8 mouse cellular contexts compared by ENCODE assay signal in genomic region chr6:42350021-42350967, GRCm38 (mm10). TPM values are rescaled to one million over a fixed set of nuclear protein-coding genes. Genes with fewer than 3 reads are reported as not detected.
A peak's percentile ranks its signal among the peaks of the same experiment; 100 is the strongest.
DNase-seq lines count a peak whose midpoint lies in the region; ATAC-seq and TF ChIP-seq lines count a peak whose summit lies in the region.

No protein-coding gene starts in this region.

- ATAC-seq in heart, embryonic 14.5 days (ENCODE audit: insufficient number of reproducible peaks, insufficient read depth, low FRiP score, low read depth) = peak; percentile 22
- ATAC-seq in liver, embryonic 12.5 days = peak; percentile 17; the same call in 1 of the 2 replicates
- ATAC-seq in neural tube, embryonic 15.5 days (ENCODE audit: low FRiP score) = peak; percentile 61

- no peak for TF ChIP-seq EP300 in ES-Bruce4 (IDR thresholded peaks at IDR 0.05; ENCODE audit: insufficient read depth, low read depth, low read length)

- H3K36me3 ChIP-seq in ES-Bruce4 (ENCODE audit: control insufficient read depth, insufficient read depth, low read length, poor library complexity, severe bottlenecking) = no peaks in the 10 kb centered on the region
- H3K36me3 ChIP-seq in heart, embryonic 14.5 days (ENCODE audit: control insufficient read depth, insufficient read depth, low read length) = peaks cover 38% of the 10 kb centered on the region
- H3K36me3 ChIP-seq in liver, embryonic 12.5 days = peaks cover 20% of the 10 kb centered on the region
- peaks cover 10% of the 10 kb centered on the region; the same call in 1 of the 2 replicates for H3K36me3 ChIP-seq in neural tube, embryonic 15.5 days

- DNase-seq in adrenal gland, postnatal 4 days (ENCODE audit: low spot score in 2 of 2) = peak; percentile 68 to 70
- peak; percentile 93 for DNase-seq in kidney, postnatal 10 days
- peak; percentile 76 for DNase-seq in urinary bladder, adult 2 months (ENCODE audit: low spot score)

- no peak for TF ChIP-seq POLR2A in ES-Bruce4 (IDR thresholded peaks at IDR 0.05; ENCODE audit: insufficient read depth, low read length)
- peak; percentile 97 for TF ChIP-seq POLR2A in embryonic fibroblast, embryonic 13.5 days (IDR thresholded peaks at IDR 0.05; ENCODE audit: low read depth, low read length)

- peak overlapping the region; percentile 80 for H3K4me3 ChIP-seq in ES-Bruce4 (ENCODE audit: low read depth, low read length)
- peak overlapping the region; percentile 90 for H3K4me3 ChIP-seq in embryonic fibroblast, embryonic 13.5 days (ENCODE audit: insufficient read depth, low read length)
- peak overlapping the region; percentile 73 to 98 for H3K4me3 ChIP-seq in heart, embryonic 14.5 days (ENCODE audit: control insufficient read depth in 1 of 2, insufficient read depth in 1 of 2, low read depth in 1 of 2, low read length in 2 of 2)
- peak overlapping the region; percentile 74 for H3K4me3 ChIP-seq in liver, embryonic 12.5 days
- peak overlapping the region; percentile 61 for H3K4me3 ChIP-seq in neural tube, embryonic 15.5 days (replicated peaks)

- under 1% methylated on average over 52 of the region's 72 CpGs for WGBS in heart, embryonic 14.5 days
- WGBS in liver, embryonic 12.5 days (ENCODE audit: insufficient replicate concordance) = under 1% methylated on average over 52 of the region's 72 CpGs
- under 1% methylated on average over 72 of the region's 72 CpGs for WGBS in neural tube, embryonic 15.5 days

- H3K4me1 ChIP-seq in ES-Bruce4 (ENCODE audit: control insufficient read depth, insufficient read depth, low read length) = peaks cover 8% of the 10 kb centered on the region
- peaks cover 16% of the 10 kb centered on the region for H3K4me1 ChIP-seq in embryonic fibroblast, embryonic 13.5 days (ENCODE audit: control insufficient read depth, insufficient read depth, low read length)
- H3K4me1 ChIP-seq in heart, embryonic 14.5 days (ENCODE audit: control insufficient read depth in 2 of 2, insufficient read depth in 2 of 2, low read length in 2 of 2) = peaks cover 35 to 51% of the 10 kb centered on the region in 2 experiments
- peaks cover 67% of the 10 kb centered on the region for H3K4me1 ChIP-seq in liver, embryonic 12.5 days
- peaks cover 52% of the 10 kb centered on the region for H3K4me1 ChIP-seq in neural tube, embryonic 15.5 days

- peak overlapping the region; percentile 96 for H3K4me2 ChIP-seq in heart, embryonic 14.5 days (ENCODE audit: low read length)
- H3K4me2 ChIP-seq in liver, embryonic 12.5 days = peak overlapping the region; percentile 95
- H3K4me2 ChIP-seq in neural tube, embryonic 15.5 days = peak overlapping the region; percentile 77

- no peaks in the 10 kb centered on the region for H3K27me3 ChIP-seq in ES-Bruce4 (ENCODE audit: control insufficient read depth, insufficient read depth, low read length, poor library complexity, severe bottlenecking)
- no peaks in the 10 kb centered on the region for H3K27me3 ChIP-seq in heart, embryonic 14.5 days (ENCODE audit: control insufficient read depth, insufficient read depth, low read length)
- no peaks in the 10 kb centered on the region for H3K27me3 ChIP-seq in liver, embryonic 12.5 days (replicated peaks)
- no peaks in the 10 kb centered on the region for H3K27me3 ChIP-seq in neural tube, embryonic 15.5 days (replicated peaks)

- no peak for TF ChIP-seq CTCF in ES-Bruce4 (IDR thresholded peaks at IDR 0.05; ENCODE audit: low read depth, low read length)
- no peak for TF ChIP-seq CTCF in embryonic fibroblast, embryonic 13.5 days (IDR thresholded peaks at IDR 0.05; ENCODE audit: borderline replicate concordance, insufficient read depth, low read length)

- H3K27ac ChIP-seq in ES-Bruce4 (ENCODE audit: insufficient read depth, low read length) = no peak overlapping the region
- H3K27ac ChIP-seq in embryonic fibroblast, embryonic 13.5 days (ENCODE audit: insufficient read depth, low read length) = peak overlapping the region; percentile 90
- peak overlapping the region; percentile 86 to 99 for H3K27ac ChIP-seq in heart, embryonic 14.5 days (replicated peaks in 1 of 2; ENCODE audit: control insufficient read depth in 1 of 2, insufficient read depth in 1 of 2, low read depth in 2 of 2, low read length in 2 of 2)
- H3K27ac ChIP-seq in liver, embryonic 12.5 days = peak overlapping the region; percentile 86
- peak overlapping the region; percentile 88 for H3K27ac ChIP-seq in neural tube, embryonic 15.5 days (replicated peaks)

- no peaks in the 10 kb centered on the region for H3K9me3 ChIP-seq in ES-Bruce4 (replicated peaks; ENCODE audit: control insufficient read depth, insufficient read depth, low read length, poor library complexity, severe bottlenecking)
- H3K9me3 ChIP-seq in heart, embryonic 14.5 days (ENCODE audit: control insufficient read depth, low read length) = no peaks in the 10 kb centered on the region
- H3K9me3 ChIP-seq in liver, embryonic 12.5 days (replicated peaks) = no peaks in the 10 kb centered on the region
- H3K9me3 ChIP-seq in neural tube, embryonic 15.5 days (replicated peaks) = no peaks in the 10 kb centered on the region

- peak overlapping the region; percentile 83 for H3K9ac ChIP-seq in ES-Bruce4 (ENCODE audit: low read depth, poor library complexity, severe bottlenecking)
- H3K9ac ChIP-seq in heart, embryonic 14.5 days (ENCODE audit: low read length) = peak overlapping the region; percentile 98
- H3K9ac ChIP-seq in liver, embryonic 12.5 days = peak overlapping the region; percentile 76
- H3K9ac ChIP-seq in neural tube, embryonic 15.5 days (replicated peaks) = peak overlapping the region; percentile 86

RNA-seq across cellular contexts. Expression of gene Zyx, which starts 0.9 kb away (rescaled TPM):
- polyA plus RNA-seq in ES-Bruce4 (2011; ENCODE audit: insufficient read depth, insufficient read length, low read depth, missing spikeins) = 42.6 and 52.2 TPM in 2 replicates
- 100 to 1,000 TPM; 106 to 111 TPM for total RNA-seq in adrenal gland, postnatal 4 days (2021)
- polyA plus RNA-seq in embryonic fibroblast, embryonic 13.5 days (2011; ENCODE audit: insufficient read length, low read depth, missing spikeins) = 250 and 305 TPM in 2 replicates
- polyA plus RNA-seq in heart, embryonic 14.5 days (2014; fragmentation: Nextera tagmentation; extraction: Ambion mirVana) = 167 and 173 TPM in 2 replicates
- 66.3 and 66.5 TPM in 2 replicates for polyA plus RNA-seq in liver, embryonic 12.5 days (2016; fragmentation: Nextera tagmentation; extraction: Ambion mirVana)
- 60.0 and 72.5 TPM in 2 replicates for polyA plus RNA-seq in neural tube, embryonic 15.5 days (2015; fragmentation: Nextera tagmentation; extraction: Ambion mirVana)
- 124 and 140 TPM in 2 replicates for polyA plus RNA-seq in urinary bladder, adult 2 months (2012; rRNA removed)

RNA-seq across cellular contexts. Expression of gene Epha1, which starts 22.8 kb away (rescaled TPM):
- 19.3 and 20.6 TPM in 2 replicates for polyA plus RNA-seq in ES-Bruce4 (2011; ENCODE audit: insufficient read depth, insufficient read length, low read depth, missing spikeins)
- 1 to 10 TPM; 3.2 to 4.9 TPM for total RNA-seq in adrenal gland, postnatal 4 days (2021)
- polyA plus RNA-seq in embryonic fibroblast, embryonic 13.5 days (2011; ENCODE audit: insufficient read length, low read depth, missing spikeins) = 2.1 and 5.2 TPM in 2 replicates
- polyA plus RNA-seq in heart, embryonic 14.5 days (2014; fragmentation: Nextera tagmentation; extraction: Ambion mirVana) = 0.96 and 1.1 TPM in 2 replicates
- polyA plus RNA-seq in liver, embryonic 12.5 days (2016; fragmentation: Nextera tagmentation; extraction: Ambion mirVana) = 2.6 and 3.4 TPM in 2 replicates
- polyA plus RNA-seq in neural tube, embryonic 15.5 days (2015; fragmentation: Nextera tagmentation; extraction: Ambion mirVana) = 0.24 and 1.9 TPM in 2 replicates
- 27.6 and 33.6 TPM in 2 replicates for polyA plus RNA-seq in urinary bladder, adult 2 months (2012; rRNA removed)

RNA-seq across cellular contexts. Expression of gene Fam131b, which starts 25.9 kb away (rescaled TPM):
- polyA plus RNA-seq in ES-Bruce4 (2011; ENCODE audit: insufficient read depth, insufficient read length, low read depth, missing spikeins) = 0.63 and 1.3 TPM in 2 replicates
- total RNA-seq in adrenal gland, postnatal 4 days (2021) = 1 to 10 TPM; 1.3 to 1.5 TPM
- 5.7 and 6.7 TPM in 2 replicates for polyA plus RNA-seq in embryonic fibroblast, embryonic 13.5 days (2011; ENCODE audit: insufficient read length, low read depth, missing spikeins)
- polyA plus RNA-seq in heart, embryonic 14.5 days (2014; fragmentation: Nextera tagmentation; extraction: Ambion mirVana) = 0.14 and 0.20 TPM in 2 replicates
- not detected in 2 replicates for polyA plus RNA-seq in liver, embryonic 12.5 days (2016; fragmentation: Nextera tagmentation; extraction: Ambion mirVana)
- polyA plus RNA-seq in neural tube, embryonic 15.5 days (2015; fragmentation: Nextera tagmentation; extraction: Ambion mirVana) = 6.9 and 8.2 TPM in 2 replicates
- polyA plus RNA-seq in urinary bladder, adult 2 months (2012; rRNA removed) = 0.63 and 0.92 TPM in 2 replicates

RNA-seq across cellular contexts. Expression of gene Tas2r143, which starts 49.7 kb away (rescaled TPM):
- polyA plus RNA-seq in ES-Bruce4 (2011; ENCODE audit: insufficient read depth, insufficient read length, low read depth, missing spikeins) = 1.5 TPM in 1 of 2 replicates, not detected in the other
- 1 to 10 TPM; 2.7 TPM for total RNA-seq in adrenal gland, postnatal 4 days (2021)
- not detected in 2 replicates for polyA plus RNA-seq in embryonic fibroblast, embryonic 13.5 days (2011; ENCODE audit: insufficient read length, low read depth, missing spikeins)
- not detected in 2 replicates for polyA plus RNA-seq in heart, embryonic 14.5 days (2014; fragmentation: Nextera tagmentation; extraction: Ambion mirVana)
- polyA plus RNA-seq in liver, embryonic 12.5 days (2016; fragmentation: Nextera tagmentation; extraction: Ambion mirVana) = not detected in 2 replicates
- not detected in 2 replicates for polyA plus RNA-seq in neural tube, embryonic 15.5 days (2015; fragmentation: Nextera tagmentation; extraction: Ambion mirVana)
- polyA plus RNA-seq in urinary bladder, adult 2 months (2012; rRNA removed) = 0.47 and 0.49 TPM in 2 replicates

RNA-seq across cellular contexts. Expression of gene Tas2r135, which starts 54.9 kb away (rescaled TPM):
- not detected in 2 replicates for polyA plus RNA-seq in ES-Bruce4 (2011; ENCODE audit: insufficient read depth, insufficient read length, low read depth, missing spikeins)
- total RNA-seq in adrenal gland, postnatal 4 days (2021) = 1 to 10 TPM; 1.2 to 1.8 TPM
- not detected in 2 replicates for polyA plus RNA-seq in embryonic fibroblast, embryonic 13.5 days (2011; ENCODE audit: insufficient read length, low read depth, missing spikeins)
- not detected in 2 replicates for polyA plus RNA-seq in heart, embryonic 14.5 days (2014; fragmentation: Nextera tagmentation; extraction: Ambion mirVana)
- not detected in 2 replicates for polyA plus RNA-seq in liver, embryonic 12.5 days (2016; fragmentation: Nextera tagmentation; extraction: Ambion mirVana)
- polyA plus RNA-seq in neural tube, embryonic 15.5 days (2015; fragmentation: Nextera tagmentation; extraction: Ambion mirVana) = not detected in 2 replicates
- 0.30 and 0.37 TPM in 2 replicates for polyA plus RNA-seq in urinary bladder, adult 2 months (2012; rRNA removed)
